Mouse (Mus musculus) myocyte (in vitro differentiated cells): ENCODE results near the gene Ulk4. TPM values are rescaled to one million over a fixed set of nuclear protein-coding genes. Genes with fewer than 3 reads are reported as not detected.

Experiments
- H3K27me3 ChIP-seq: one replicate; pipeline ENCODE4 v1.6.1; 2011; ENCODE audit not compliant: control insufficient read depth, insufficient read depth, insufficient read length
- H3K36me3 ChIP-seq: one replicate; pipeline ENCODE4 v1.6.1; 2011; ENCODE audit not compliant: control insufficient read depth, insufficient read depth
- H3K4me2 ChIP-seq: one replicate; pipeline ENCODE4 v1.6.1; 2011; ENCODE audit warnings: low read depth, control low read depth
- H3K4me3 ChIP-seq: one replicate; pipeline ENCODE4 v1.5.1; 2011; ENCODE audit warnings: mild to moderate bottlenecking, control low read depth, moderate library complexity
- H3K79me2 ChIP-seq: one replicate; pipeline ENCODE4 v1.6.1; 2011; ENCODE audit not compliant: control insufficient read depth, insufficient read depth
- H3ac ChIP-seq: one replicate; pipeline ENCODE4 v1.6.1; 2011; ENCODE audit not compliant: control insufficient read depth, insufficient read length
- CEBPB ChIP-seq: IDR thresholded peaks from 2 replicates; pipeline ENCODE4 v1.6.1; 2011; ENCODE audit warnings: mild to moderate bottlenecking, moderate library complexity; ENCODE audit not compliant: poor library complexity, insufficient read depth, severe bottlenecking
- E2F4 ChIP-seq: IDR thresholded peaks from one replicate; pipeline ENCODE4 v1.6.1; 2011; ENCODE audit warnings: mild to moderate bottlenecking, control low read depth, moderate library complexity; ENCODE audit not compliant: insufficient read depth
- MAX ChIP-seq: IDR thresholded peaks from one replicate; pipeline ENCODE4 v1.6.1; 2011; ENCODE audit warnings: low read depth, mild to moderate bottlenecking, control low read depth
- MYOD1 ChIP-seq, 3 experiments: IDR thresholded peaks; one replicate each; pipeline ENCODE4 v1.6.1; 2011; ENCODE audit warnings: control low read depth in 2 of 3, low read depth in 2 of 3, mild to moderate bottlenecking in 2 of 3, moderate library complexity in 1 of 3; ENCODE audit not compliant: insufficient read length in 2 of 3, control insufficient read depth in 1 of 3
- MYOG ChIP-seq, 3 experiments: IDR thresholded peaks; one replicate each; pipeline ENCODE4 v1.6.1; 2011; ENCODE audit warnings: control low read depth in 2 of 3, low read depth in 2 of 3, mild to moderate bottlenecking in 2 of 3; ENCODE audit not compliant: insufficient read length in 2 of 3, control insufficient read depth in 1 of 3, insufficient read depth in 1 of 3
- POLR2A ChIP-seq: IDR thresholded peaks from one replicate; pipeline ENCODE4 v1.6.1; 2011; ENCODE audit warnings: low read depth, mild to moderate bottlenecking, control low read depth, moderate library complexity; ENCODE audit not compliant: insufficient read length
- POLR2AphosphoS2 ChIP-seq: IDR thresholded peaks from one replicate; pipeline ENCODE4 v1.6.1; 2011; ENCODE audit warnings: low read depth, control low read depth; ENCODE audit not compliant: insufficient read length
- REST ChIP-seq: IDR thresholded peaks from one replicate; pipeline ENCODE4 v1.6.1; 2011; ENCODE audit warnings: mild to moderate bottlenecking, control low read depth, moderate library complexity; ENCODE audit not compliant: insufficient read depth, insufficient read length
- SRF ChIP-seq: IDR thresholded peaks from one replicate; pipeline ENCODE4 v1.6.1; 2011; ENCODE audit warnings: low read depth; ENCODE audit not compliant: control insufficient read depth, insufficient read length
- TCF12 ChIP-seq: IDR thresholded peaks from one replicate; pipeline ENCODE4 v1.6.1; 2011; ENCODE audit warnings: mild to moderate bottlenecking, control low read depth; ENCODE audit not compliant: poor library complexity, insufficient read depth, severe bottlenecking
- TCF3 ChIP-seq: IDR thresholded peaks from one replicate; pipeline ENCODE4 v1.6.1; 2011; ENCODE audit warnings: low read depth, control low read depth; ENCODE audit not compliant: insufficient read length
- USF1 ChIP-seq: IDR thresholded peaks from one replicate; pipeline ENCODE4 v1.6.1; 2011; ENCODE audit warnings: low read depth, mild to moderate bottlenecking, control low read depth, moderate library complexity
- polyA plus RNA-seq: library from polyadenylated mRNA; unstranded; fragments of >200 nt; fragmentation: generic; extraction: Trizol; gene quantifications from one replicate; pipeline ENCODE4 v1.2.1, GENCODE M21; 2012; ENCODE audit warnings: missing spikeins

Ulk4 gene
- polyA plus RNA-seq, 1 experiment, result 0.85 TPM

- Histone ChIP-seq H3K79me2 (no peaks in the 10 kb centered on the region), H3ac (no peak overlapping the region), H3K27me3 (no peaks in the 10 kb centered on the region), H3K36me3 (no peaks in the 10 kb centered on the region), H3K4me3 (no peak overlapping the region), H3K4me2 (no peak overlapping the region)
- TF ChIP-seq MYOD1 (IDR thresholded peaks at IDR 0.05; ENCODE audit: control insufficient read depth in 1 of 3, insufficient read length in 2 of 3, low read depth in 2 of 3) (no peak), MYOG (IDR thresholded peaks at IDR 0.05; ENCODE audit: control insufficient read depth in 1 of 3, insufficient read depth in 1 of 3, insufficient read length in 2 of 3, low read depth in 2 of 3) (no peak), MAX (no peak), REST (no peak), TCF3 (no peak), TCF12 (no peak), USF1 (no peak), SRF (no peak), CEBPB (no peak), POLR2A (no peak), POLR2AphosphoS2 (no peak), E2F4 (no peak)
Measured at GRCm38 (mm10) chr9:121239571-121239970, 37.4 kb downstream of the Ulk4 start.

GRCm38 (mm10) chr9:121218636-121219035 lies 58.4 kb downstream of the Ulk4 start:
- no peaks in the 10 kb centered on the region for H3K79me2 ChIP-seq
- no peaks in the 10 kb centered on the region for H3K27me3 ChIP-seq
- no peak overlapping the region for H3K4me3 ChIP-seq
- no peaks in the 10 kb centered on the region for H3K36me3 ChIP-seq
- no peak for TF ChIP-seq CEBPB
- no peak for TF ChIP-seq MYOD1 (IDR thresholded peaks at IDR 0.05; ENCODE audit: control insufficient read depth in 1 of 3, insufficient read length in 2 of 3, low read depth in 2 of 3)
- no peak for TF ChIP-seq TCF12
- no peak for TF ChIP-seq REST
- no peak for TF ChIP-seq E2F4
- no peak for TF ChIP-seq POLR2A
- no peak for TF ChIP-seq MAX
- no peak for TF ChIP-seq SRF
- TF ChIP-seq TCF3, result no peak
- no peak for TF ChIP-seq MYOG (IDR thresholded peaks at IDR 0.05; ENCODE audit: control insufficient read depth in 1 of 3, insufficient read depth in 1 of 3, insufficient read length in 2 of 3, low read depth in 2 of 3)
- TF ChIP-seq USF1, result no peak
- TF ChIP-seq POLR2AphosphoS2, result no peak
- no peak overlapping the region for H3K4me2 ChIP-seq
- no peak overlapping the region for H3ac ChIP-seq

GRCm38 (mm10) chr9:121218230-121218629 lies 58.8 kb downstream of the Ulk4 start:
- no peaks in the 10 kb centered on the region for H3K27me3 ChIP-seq
- H3K79me2 ChIP-seq, result no peaks in the 10 kb centered on the region
- TF ChIP-seq SRF (no peak), POLR2AphosphoS2 (no peak), POLR2A (no peak), E2F4 (no peak), TCF12 (no peak), REST (no peak), TCF3 (no peak), MYOD1 (IDR thresholded peaks at IDR 0.05; ENCODE audit: control insufficient read depth in 1 of 3, insufficient read length in 2 of 3, low read depth in 2 of 3) (no peak), CEBPB (no peak), USF1 (no peak), MYOG (IDR thresholded peaks at IDR 0.05; ENCODE audit: control insufficient read depth in 1 of 3, insufficient read depth in 1 of 3, insufficient read length in 2 of 3, low read depth in 2 of 3) (no peak)
- H3K4me3 ChIP-seq, result no peak overlapping the region
- H3ac ChIP-seq, result no peak overlapping the region
- no peak overlapping the region for H3K4me2 ChIP-seq
- H3K36me3 ChIP-seq, result no peaks in the 10 kb centered on the region

GRCm38 (mm10) chr9:121217742-121218141 lies 59.3 kb downstream of the Ulk4 start:
- Histone ChIP-seq H3K36me3 (no peaks in the 10 kb centered on the region), H3ac (no peak overlapping the region), H3K4me2 (no peak overlapping the region), H3K79me2 (no peaks in the 10 kb centered on the region), H3K27me3 (no peaks in the 10 kb centered on the region), H3K4me3 (no peak overlapping the region)
- TF ChIP-seq MYOG (IDR thresholded peaks at IDR 0.05; ENCODE audit: control insufficient read depth in 1 of 3, insufficient read depth in 1 of 3, insufficient read length in 2 of 3, low read depth in 2 of 3), result no peak
- TF ChIP-seq POLR2A, result no peak
- TF ChIP-seq MYOD1 (IDR thresholded peaks at IDR 0.05; ENCODE audit: control insufficient read depth in 1 of 3, insufficient read length in 2 of 3, low read depth in 2 of 3), result no peak
- TF ChIP-seq REST, result no peak
- TF ChIP-seq POLR2AphosphoS2, result no peak
- TF ChIP-seq SRF, result no peak
- no peak for TF ChIP-seq USF1
- no peak for TF ChIP-seq TCF3

- Histone ChIP-seq H3K4me2 (no peak overlapping the region), H3K79me2 (no peaks in the 10 kb centered on the region), H3ac (no peak overlapping the region), H3K36me3 (no peaks in the 10 kb centered on the region), H3K4me3 (no peak overlapping the region), H3K27me3 (no peaks in the 10 kb centered on the region)
- TF ChIP-seq POLR2A (no peak), TCF12 (no peak), POLR2AphosphoS2 (no peak), MAX (no peak), MYOD1 (IDR thresholded peaks at IDR 0.05; ENCODE audit: control insufficient read depth in 1 of 3, insufficient read length in 2 of 3, low read depth in 2 of 3) (no peak), SRF (no peak), REST (no peak), MYOG (IDR thresholded peaks at IDR 0.05; ENCODE audit: control insufficient read depth in 1 of 3, insufficient read depth in 1 of 3, insufficient read length in 2 of 3, low read depth in 2 of 3) (no peak), TCF3 (no peak), USF1 (no peak), E2F4 (no peak), CEBPB (no peak)
Measured at GRCm38 (mm10) chr9:121216536-121217320, 60.3 kb downstream of the Ulk4 start.
